ENCODE assay signal across 8 mouse cellular contexts in genomic region chr12:44269311-44269831, GRCm38 (mm10). TPM values are rescaled to one million over a fixed set of nuclear protein-coding genes. Genes with fewer than 3 reads are reported as not detected.
DNase-seq lines count a peak whose midpoint lies in the region; ATAC-seq and TF ChIP-seq lines count a peak whose summit lies in the region.

No protein-coding gene starts in this region.

- intact Hi-C loops in heart, postnatal 25 days (cut with DNase I), result loop anchor here (1.0 kb wide), 1 partner anchor 59 kb away; the partner anchor contains the start of gene Dnajb9
- intact Hi-C loops in left cerebral cortex, postnatal 4 days (cut with DNase I), result no loop called here

- no peaks in the 10 kb centered on the region for H3K36me3 ChIP-seq in hindbrain, embryonic 14.5 days (replicated peaks; ENCODE audit: control insufficient read depth, insufficient read depth)
- no peaks in the 10 kb centered on the region for H3K36me3 ChIP-seq in small intestine, adult 2 months (ENCODE audit: control insufficient read depth, insufficient read depth, low read length)

- peak overlapping the region; percentile 86 for H3K4me2 ChIP-seq in hindbrain, embryonic 14.5 days (replicated peaks)

- DNase-seq in heart, adult 11 months, result peak; percentile 99
- no peak for DNase-seq in heart, postnatal 25 days (ENCODE audit: low spot score)
- peak; percentile 32 for DNase-seq in brain, embryonic 18.5 days (ENCODE audit: low read depth, low spot score)
- peak; percentile 72 for DNase-seq in forelimb bud, embryonic 11.5 days (ENCODE audit: low read depth, low spot score)
- DNase-seq in hindbrain, embryonic 14.5 days (ENCODE audit: low spot score), result peak; percentile 74
- peak; percentile 90 for DNase-seq in left cerebral cortex, postnatal 4 days
- DNase-seq in mesoderm, embryonic 11.5 days (ENCODE audit: low read depth, low spot score), result peak; percentile 87

- TF ChIP-seq POLR2A in small intestine, adult 2 months (IDR thresholded peaks at IDR 0.05; ENCODE audit: low read depth, low read length), result no peak

- H3K27me3 ChIP-seq in hindbrain, embryonic 14.5 days (ENCODE audit: control insufficient read depth, insufficient read depth, low read length), result no peaks in the 10 kb centered on the region
- no peaks in the 10 kb centered on the region for H3K27me3 ChIP-seq in small intestine, adult 2 months (ENCODE audit: control insufficient read depth, insufficient read depth, low read length)

- no peaks in the 10 kb centered on the region for H3K9me3 ChIP-seq in hindbrain, embryonic 14.5 days (ENCODE audit: control insufficient read depth, low read length)

- peaks cover 14% of the 10 kb centered on the region for H3K4me1 ChIP-seq in hindbrain, embryonic 14.5 days (replicated peaks; ENCODE audit: control insufficient read depth, insufficient read depth, low read length)
- H3K4me1 ChIP-seq in small intestine, adult 2 months (ENCODE audit: control insufficient read depth, insufficient read depth, insufficient read length, low read length), result no peaks in the 10 kb centered on the region

- peak; percentile 90 for ATAC-seq in hindbrain, embryonic 14.5 days (ENCODE audit: low FRiP score)

- under 1% methylated on average over 44 of the region's 46 CpGs for WGBS in hindbrain, embryonic 14.5 days
- 1% methylated on average over 46 of the region's 46 CpGs for WGBS in small intestine, adult 2 months

- H3K4me3 ChIP-seq in hindbrain, embryonic 14.5 days (replicated peaks; ENCODE audit: low read length), result peak overlapping the region; percentile 88
- peak overlapping the region; percentile 88 for H3K4me3 ChIP-seq in small intestine, adult 2 months (ENCODE audit: low read depth, low read length)

- peak overlapping the region; percentile 89 for H3K9ac ChIP-seq in hindbrain, embryonic 14.5 days

- TF ChIP-seq CTCF in small intestine, adult 2 months (IDR thresholded peaks at IDR 0.05; ENCODE audit: extremely low read depth, insufficient read length, insufficient replicate concordance, low read depth, low read length), result no peak

- peak overlapping the region; percentile 98 for H3K27ac ChIP-seq in hindbrain, embryonic 14.5 days
- peak overlapping the region; percentile 84 for H3K27ac ChIP-seq in small intestine, adult 2 months (ENCODE audit: insufficient read depth, low read depth, low read length)

RNA-seq across cellular contexts. Expression of gene Pnpla8, which starts 48.2 kb away (rescaled TPM):
- 100 to 1,000 TPM; 132 to 142 TPM for total RNA-seq in heart, postnatal 25 days (2021)
- polyA plus RNA-seq in hindbrain, embryonic 14.5 days (2014; fragmentation: Nextera tagmentation; extraction: Ambion mirVana), result 142 and 165 TPM in 2 replicates
- 100 to 1,000 TPM; 106 to 123 TPM for total RNA-seq in left cerebral cortex, postnatal 4 days (2021)
- 2.8 and 3.8 TPM in 2 replicates for polyA plus RNA-seq in small intestine, adult 2 months (2012; rRNA removed)

RNA-seq across cellular contexts. Expression of gene Dnajb9, which starts 59.2 kb away (rescaled TPM):
- 10 to 100 TPM; 38.8 to 44.0 TPM for total RNA-seq in heart, postnatal 25 days (2021)
- polyA plus RNA-seq in hindbrain, embryonic 14.5 days (2014; fragmentation: Nextera tagmentation; extraction: Ambion mirVana), result 38.2 and 48.7 TPM in 2 replicates
- 10 to 100 TPM; 22.0 to 22.1 TPM for total RNA-seq in left cerebral cortex, postnatal 4 days (2021)
- 0.60 and 1.4 TPM in 2 replicates for polyA plus RNA-seq in small intestine, adult 2 months (2012; rRNA removed)

RNA-seq across cellular contexts. Expression of gene Nrcam, which starts 59.3 kb away (rescaled TPM):
- total RNA-seq in heart, postnatal 25 days (2021), result under 1 TPM; 0.16 to 0.42 TPM
- 155 and 170 TPM in 2 replicates for polyA plus RNA-seq in hindbrain, embryonic 14.5 days (2014; fragmentation: Nextera tagmentation; extraction: Ambion mirVana)
- 100 to 1,000 TPM; 323 to 345 TPM for total RNA-seq in left cerebral cortex, postnatal 4 days (2021)
- 0.06 and 0.10 TPM in 2 replicates for polyA plus RNA-seq in small intestine, adult 2 months (2012; rRNA removed)

Comparison
In these comparisons a context has a peak if more than half of its experiments do, and no peak if none do; other contexts are left out.
1. RNA of gene Nrcam, which starts 59.3 kb away (total RNA-seq): 323 to 345 TPM in left cerebral cortex, postnatal 4 days; 0.16 to 0.42 TPM in heart, postnatal 25 days; every median in the first group is over 100 times any median in the second.